Mouse (Mus musculus): ENCODE results near the gene Stat4.

GRCm38 (mm10) chr1:52147431-52147830, 160.5 kb downstream of the Stat4 start:
- TF ChIP-seq USF1 (IDR thresholded peaks at IDR 0.05; ENCODE audit: low read depth) (no peak), POLR2A (IDR thresholded peaks at IDR 0.05; ENCODE audit: insufficient read length, low read depth) (no peak), POLR2AphosphoS2 (IDR thresholded peaks at IDR 0.05; ENCODE audit: insufficient read length, low read depth) (no peak), E2F4 (IDR thresholded peaks at IDR 0.05; ENCODE audit: insufficient read depth) (no peak), MYOG (IDR thresholded peaks at IDR 0.05; ENCODE audit: control insufficient read depth in 1 of 3, insufficient read depth in 1 of 3, insufficient read length in 2 of 3, low read depth in 2 of 3) (no peak), CEBPB (IDR thresholded peaks at IDR 0.05; ENCODE audit: insufficient read depth, poor library complexity, severe bottlenecking) (no peak), MYOD1 (IDR thresholded peaks at IDR 0.05; ENCODE audit: control insufficient read depth in 1 of 3, insufficient read length in 2 of 3, low read depth in 2 of 3) (no peak)

Data from myocyte (in vitro differentiated cells).